Mouse (Mus musculus): Measurements from ENCODE around the gene Vps26c.
"Not testable (repeated sequence)": the region's sequence is repeated elsewhere in the genome, so short reads cannot be mapped to it uniquely, and the experiment has no call there.

The Vps26c gene

DNA sequence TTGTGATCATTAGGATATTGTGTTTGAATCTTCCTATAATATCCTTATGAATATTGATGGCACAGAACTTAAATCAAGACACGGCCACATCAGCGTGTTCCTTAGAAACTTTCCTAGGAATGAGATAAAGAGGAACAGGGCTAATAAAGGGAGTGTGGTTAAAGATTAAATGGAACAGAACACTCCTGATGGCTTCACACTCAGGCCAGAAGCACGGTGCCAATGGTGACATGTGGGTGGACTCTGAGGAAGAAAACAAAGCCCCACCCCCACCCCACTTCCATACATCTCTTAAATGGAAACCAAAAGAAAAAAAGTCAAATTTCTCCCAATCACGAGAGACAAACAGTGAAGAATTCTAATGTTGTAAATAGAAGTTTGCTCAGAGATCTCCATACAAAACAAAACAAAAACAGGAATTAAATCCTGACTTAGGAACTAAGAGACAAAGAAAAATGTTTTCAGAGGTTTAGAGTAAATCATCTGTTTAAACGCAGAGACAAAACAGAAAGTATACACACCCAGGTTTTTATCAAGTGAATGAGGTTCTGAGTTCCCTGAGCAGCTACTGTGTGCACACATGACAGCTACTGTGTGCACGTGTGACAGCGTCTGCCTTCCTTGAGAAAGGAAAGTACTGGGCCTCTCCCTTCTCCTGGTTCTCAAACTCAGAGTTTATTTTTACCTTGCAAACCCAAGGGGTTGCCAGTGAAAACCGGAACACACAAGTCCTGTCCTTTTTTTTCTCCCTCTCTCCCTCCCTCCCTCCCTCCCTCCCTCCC lies 19.3 kb upstream of the Vps26c start:
- DNase-seq (ENCODE audit: low read depth, low spot score) = no peak

DNA sequence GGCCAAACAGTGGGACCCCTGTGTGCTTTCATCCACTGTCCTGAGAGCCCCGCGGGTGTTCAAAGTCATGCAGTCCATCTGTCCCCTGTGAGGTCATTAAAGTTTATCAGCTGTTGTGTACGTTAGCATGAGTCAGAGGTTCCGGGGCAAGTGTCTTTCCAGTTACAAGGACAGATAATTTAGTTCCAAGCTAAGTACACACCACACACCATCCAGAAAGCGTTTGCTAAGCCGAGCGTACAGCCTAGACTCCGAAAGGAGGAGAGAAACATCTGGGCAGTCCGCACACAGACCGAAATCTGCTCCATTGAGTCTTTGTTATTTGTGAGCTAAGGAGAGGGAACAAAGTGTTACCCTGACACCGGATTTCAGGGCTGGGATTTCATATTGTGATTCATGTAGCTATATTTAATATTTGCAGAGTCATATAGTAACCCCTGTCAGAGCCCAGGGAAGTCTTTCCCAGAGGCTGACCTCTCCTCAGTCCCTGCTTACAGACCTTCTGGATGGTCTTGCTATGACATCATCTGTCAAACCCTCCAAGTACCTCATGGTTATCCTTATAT lies 18.0 kb upstream of the Vps26c start:
- no peak for DNase-seq (ENCODE audit: low read depth, low spot score)

DNA sequence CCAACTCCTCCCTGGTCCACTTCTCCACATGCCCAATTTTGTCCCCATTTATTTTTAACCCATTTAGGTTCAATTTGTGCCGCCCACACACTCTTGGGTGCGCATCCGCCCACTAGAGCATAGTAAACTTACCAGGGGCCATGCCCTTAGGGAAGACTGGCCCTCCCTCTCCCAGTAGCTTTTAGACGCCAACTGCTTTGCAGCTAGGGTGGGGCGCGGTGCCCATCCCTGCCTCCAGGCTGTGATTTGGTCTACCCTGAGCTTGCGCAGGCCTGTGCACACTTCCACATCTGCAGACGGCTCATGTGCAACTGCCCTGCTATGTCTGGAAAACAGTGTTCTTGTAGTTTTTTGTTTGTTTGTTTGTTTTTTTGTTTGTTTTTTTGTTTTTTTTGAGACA lies 16.3 kb upstream of the Vps26c start:
- DNase-seq (ENCODE audit: low read depth, low spot score) = no peak

DNA sequence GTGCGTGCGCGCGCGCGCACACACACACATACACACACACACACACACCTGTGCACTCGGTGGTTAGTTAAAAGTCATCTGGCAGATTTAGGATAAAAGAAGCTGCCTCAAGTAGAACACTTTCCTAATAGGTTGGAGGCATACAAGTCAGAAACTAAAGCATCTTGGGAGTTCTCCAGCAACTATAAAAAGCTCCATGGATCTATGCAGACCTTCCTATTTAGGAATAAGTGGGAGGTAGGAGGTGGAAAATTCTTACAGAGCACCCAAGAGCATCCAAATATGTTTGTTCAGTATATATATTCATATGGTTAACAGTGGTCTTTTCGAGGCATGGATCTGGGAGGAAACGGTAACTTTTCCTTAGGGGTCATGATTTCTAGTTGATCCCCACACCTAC lies 13.5 kb upstream of the Vps26c start:
- DNase-seq (ENCODE audit: low read depth, low spot score) = no peak

DNA sequence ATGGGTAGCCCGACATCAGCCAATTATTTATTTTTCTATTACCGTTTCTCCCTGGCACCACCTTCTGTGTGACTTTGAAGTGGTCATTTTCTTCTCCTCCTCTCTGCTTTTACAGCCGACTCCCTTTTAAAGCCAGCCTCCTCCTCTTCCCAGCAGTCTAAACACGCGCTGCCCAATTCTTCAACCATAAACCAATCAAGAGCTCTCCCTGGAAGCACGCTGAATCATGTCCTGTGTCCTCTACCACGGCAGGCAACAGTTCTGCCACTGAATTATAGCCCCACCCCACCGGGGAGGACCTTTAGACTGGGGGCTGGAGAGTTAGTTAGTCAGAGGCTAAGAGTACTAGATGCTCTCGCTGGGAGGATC lies 10.5 kb upstream of the Vps26c start:
- no peak for DNase-seq (ENCODE audit: low read depth, low spot score)

DNA sequence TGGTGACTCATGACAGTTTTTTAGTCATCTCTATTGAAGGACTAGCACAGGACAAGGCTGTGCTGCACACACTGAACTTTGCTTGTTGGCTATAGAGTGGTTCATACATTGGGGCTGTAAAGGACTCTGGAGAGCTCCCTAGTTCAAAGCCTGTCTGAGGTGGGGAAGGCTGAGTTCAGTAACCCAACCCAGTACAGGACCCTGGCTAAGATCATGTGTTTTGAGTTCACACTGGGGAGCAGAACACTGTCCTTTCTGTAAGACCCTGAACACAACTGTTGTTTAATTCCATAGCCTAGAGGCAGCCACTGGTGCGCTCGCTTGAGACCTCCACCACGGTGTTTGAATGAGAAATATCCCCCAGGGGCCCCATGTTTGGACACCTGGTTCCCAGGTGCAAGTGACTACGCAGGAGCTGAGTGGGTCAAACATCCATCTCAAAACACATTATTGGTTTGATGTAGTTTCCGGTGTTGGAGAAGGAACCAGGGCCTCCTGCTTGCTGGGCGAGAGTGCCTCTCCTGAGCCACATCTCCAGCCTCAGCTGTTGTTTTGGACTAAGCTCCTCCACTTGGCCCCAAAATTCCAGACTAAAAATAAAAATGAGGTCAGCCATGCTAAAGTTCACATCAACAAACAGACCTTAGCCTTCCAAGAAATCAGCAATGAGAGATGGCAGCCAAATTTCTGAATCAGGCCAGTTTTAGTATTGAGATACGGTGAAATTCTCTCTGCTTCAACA lies 10.0 kb upstream of the Vps26c start:
- DNase-seq (ENCODE audit: low read depth, low spot score) = no peak

DNA sequence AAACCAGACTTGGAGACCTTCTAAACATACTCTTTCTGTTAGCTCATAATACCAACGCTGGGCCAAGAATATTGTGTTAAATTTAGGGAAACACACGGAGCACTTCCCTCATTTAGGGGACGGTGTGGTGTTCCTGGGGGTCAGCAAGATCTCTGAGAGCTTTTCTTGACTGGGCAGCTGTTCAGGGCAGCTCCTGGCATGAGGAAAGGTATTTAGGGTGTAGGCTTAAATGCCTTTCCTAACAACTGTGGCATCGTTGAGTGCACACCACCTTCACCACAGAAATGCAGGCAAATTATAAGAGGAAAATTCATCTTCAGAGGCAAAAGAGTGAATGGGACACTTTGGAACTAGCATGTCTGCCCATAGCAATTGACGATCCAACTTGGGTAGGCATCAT lies 9.1 kb upstream of the Vps26c start:
- no peak for DNase-seq (ENCODE audit: low read depth, low spot score)

DNA sequence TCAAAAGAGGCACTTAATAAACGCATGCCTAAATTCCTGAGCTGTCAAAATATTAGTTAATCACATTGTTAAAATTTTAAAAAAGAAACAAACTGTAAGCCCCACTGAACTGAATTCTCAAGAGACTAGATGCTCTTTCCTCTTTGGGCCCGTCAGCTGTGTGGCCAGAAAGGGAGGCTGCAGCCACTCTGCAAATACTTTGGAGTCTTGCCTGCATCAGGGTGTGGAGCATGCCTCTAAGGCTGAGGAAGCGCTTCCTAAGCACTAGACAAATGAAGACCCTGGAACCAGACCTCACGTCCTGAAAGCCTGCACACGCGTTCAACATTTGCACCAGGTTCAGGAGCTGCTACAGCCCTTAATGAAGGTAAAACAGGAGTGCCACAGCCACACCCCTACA lies 7.0 kb upstream of the Vps26c start:
- DNase-seq (ENCODE audit: low read depth, low spot score) = no peak

DNA sequence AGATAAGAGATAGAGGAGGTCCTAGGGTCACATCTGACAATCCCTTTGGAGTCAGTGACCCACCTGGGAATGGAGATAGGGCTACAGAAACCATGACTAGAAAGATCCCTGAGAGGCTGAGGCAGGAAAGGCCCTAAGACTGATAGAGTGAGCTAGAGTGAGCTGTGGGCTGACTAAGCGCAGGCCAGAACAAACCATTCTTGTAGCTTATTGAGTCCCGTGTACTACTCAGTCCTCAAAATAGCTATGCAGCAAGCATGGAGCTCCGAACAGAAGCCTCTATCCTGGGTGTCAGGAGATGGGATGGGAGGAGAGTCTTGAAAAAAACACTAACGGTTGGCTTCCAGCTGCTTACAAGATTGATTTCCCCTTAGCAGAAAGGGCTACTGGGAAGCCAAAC lies 4.6 kb upstream of the Vps26c start:
- DNase-seq (ENCODE audit: low read depth, low spot score) = no peak

DNA sequence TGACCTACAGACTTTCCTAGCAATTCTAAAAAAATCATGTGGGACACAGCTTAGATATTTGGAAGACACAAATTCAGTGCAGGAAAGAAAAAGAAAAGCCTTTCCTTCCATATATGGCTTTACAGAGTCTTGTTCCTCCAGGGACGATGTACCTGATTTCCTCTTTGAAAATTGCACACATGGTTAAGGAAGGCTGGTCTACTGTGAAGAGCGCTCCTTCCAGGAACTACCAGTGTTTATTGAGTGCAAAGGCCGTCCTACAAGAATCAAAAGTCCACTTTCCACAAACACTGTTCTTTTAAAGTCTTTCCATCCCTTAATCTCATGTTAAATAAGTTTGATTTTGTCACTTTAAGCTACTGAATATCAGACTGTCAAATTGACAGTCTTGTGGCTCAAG lies 916 bp upstream of the Vps26c start:
- no peak for DNase-seq (ENCODE audit: low read depth, low spot score)

DNA sequence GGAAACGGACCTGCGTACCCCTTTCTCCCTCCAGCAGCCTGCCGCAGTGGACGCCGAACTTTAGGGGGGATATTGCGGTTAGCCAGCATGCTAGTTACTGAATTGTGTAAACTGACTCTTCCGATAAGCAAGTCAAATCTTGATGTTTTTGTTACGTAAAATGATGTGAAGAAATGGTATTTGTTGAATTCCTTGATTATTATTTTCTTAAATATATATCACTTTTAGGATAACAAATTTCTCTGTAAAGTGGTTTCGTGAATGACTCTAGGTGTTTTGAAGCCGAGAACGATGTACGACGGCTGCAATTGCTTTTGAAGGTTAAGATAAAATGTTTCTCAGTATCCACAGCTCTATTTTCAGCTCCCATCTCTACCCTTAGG lies 513 bp upstream of the Vps26c start:
- no peak for DNase-seq (ENCODE audit: low read depth, low spot score)

DNA sequence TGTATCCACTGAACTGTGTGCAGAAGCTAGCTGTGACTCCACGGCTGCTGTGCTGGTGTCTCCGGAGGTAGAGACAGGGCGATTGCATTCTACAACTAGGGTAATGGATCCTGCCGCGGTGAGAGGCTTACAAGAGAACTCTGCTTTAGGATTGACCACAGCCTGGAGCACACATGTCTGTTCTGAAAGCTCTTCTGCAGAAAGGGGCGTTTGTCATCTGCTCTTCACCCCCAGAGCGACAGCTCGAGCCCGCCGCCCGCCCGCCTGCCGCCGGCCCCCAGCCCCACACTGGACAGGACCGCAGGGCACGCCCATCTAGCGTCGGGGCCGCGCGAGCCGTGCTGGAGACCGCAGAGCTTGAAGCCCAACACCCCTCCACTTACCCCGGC lies 681 bp downstream of the Vps26c start:
- no peak for DNase-seq (ENCODE audit: low read depth, low spot score)

DNA sequence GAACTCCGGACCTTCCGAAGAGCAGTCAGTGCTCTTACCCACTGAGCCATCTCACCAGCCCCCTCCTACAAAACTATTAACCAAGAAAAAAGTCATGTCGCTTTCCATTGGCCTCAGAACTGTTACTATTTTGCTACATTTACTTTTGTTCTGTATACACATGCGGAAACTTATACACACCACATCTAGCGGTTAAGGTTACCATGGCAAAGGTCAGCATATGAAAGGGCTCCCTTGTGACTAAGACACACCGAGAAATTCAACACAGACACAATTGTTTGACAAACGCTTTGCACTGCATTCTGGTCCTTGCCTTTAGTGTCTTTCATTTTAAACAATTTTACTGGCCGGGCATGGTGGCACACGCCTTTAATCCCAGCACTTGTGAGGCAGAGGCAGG lies 1.9 kb downstream of the Vps26c start:
- DNase-seq (ENCODE audit: low read depth, low spot score) = no peak

DNA sequence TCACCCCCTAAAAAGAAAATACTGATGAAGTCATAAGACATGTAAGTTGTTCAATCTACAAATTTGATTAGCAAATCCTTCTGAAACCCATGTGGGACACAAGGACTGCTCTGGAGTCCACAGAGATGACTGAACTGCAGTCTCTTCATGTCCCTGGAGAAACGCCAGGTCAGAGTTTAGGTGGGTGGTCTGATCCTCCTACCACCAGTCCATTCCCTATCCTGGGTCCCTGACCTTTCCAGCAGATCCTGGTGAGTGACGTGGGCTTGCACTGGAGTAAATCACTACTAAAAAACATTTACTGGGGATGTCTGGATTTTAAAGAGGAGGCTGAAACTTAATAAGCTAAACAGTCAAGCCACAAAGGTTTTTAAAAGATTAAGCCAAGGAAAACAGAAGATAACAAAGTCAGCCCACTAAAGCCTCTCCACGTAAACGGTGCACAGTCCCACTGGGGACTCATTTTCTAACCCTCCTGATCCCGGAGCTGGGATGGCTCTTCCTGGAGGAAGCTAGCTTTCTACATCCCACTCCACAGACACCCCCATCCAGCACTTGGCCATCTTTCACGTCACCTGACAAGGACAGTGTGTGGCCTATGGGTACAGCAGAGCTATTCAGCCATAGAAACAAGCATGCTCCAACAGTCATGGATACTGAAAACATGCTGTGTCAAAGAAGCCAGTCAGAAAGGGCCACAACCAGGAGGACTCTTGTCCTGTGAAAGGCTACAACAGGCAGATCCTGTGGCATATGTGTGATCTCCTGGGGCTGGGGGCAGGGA lies 2.8 kb downstream of the Vps26c start:
- no peak for DNase-seq (ENCODE audit: low read depth, low spot score)

DNA sequence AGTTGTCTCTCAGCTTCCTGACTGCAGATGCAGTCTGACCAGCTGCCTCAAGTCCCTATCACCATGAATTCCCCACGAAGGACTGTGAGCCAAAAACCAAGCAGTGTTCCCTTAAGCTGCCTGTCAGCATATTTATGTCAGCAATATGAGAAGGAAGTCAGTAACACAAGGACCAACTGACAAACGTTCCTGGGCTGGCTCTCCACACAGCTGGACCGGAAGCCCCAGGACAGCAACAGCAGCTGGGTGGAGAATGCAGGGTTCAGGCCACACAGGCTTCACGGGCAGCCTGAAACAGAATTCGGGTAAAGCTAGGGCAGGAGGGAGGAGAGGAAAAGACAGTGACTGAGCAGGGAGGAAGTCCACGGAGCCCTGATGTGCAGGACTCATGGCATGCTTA lies 7.6 kb downstream of the Vps26c start:
- no peak for DNase-seq (ENCODE audit: low read depth, low spot score)

DNA sequence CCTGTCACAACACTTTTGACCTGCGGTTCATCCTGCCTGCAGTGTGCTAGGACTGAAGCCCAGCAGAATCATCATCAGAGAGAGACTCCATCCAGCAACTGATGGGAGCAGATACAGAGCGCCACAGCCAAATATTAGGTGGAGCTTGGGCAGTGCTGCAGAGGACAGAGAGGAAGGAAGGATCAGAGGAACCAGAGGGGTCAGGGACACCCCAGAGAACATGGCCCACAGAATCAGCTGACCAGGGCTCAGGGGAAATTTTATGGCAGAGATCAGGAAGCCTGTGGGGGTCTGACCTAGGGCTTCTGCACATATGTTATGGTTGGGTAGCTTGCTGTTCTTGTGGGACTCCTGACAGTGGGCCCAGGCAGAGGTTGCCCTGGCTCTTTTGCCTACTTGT lies 9.0 kb downstream of the Vps26c start:
- no peak for DNase-seq (ENCODE audit: low read depth, low spot score)

DNA sequence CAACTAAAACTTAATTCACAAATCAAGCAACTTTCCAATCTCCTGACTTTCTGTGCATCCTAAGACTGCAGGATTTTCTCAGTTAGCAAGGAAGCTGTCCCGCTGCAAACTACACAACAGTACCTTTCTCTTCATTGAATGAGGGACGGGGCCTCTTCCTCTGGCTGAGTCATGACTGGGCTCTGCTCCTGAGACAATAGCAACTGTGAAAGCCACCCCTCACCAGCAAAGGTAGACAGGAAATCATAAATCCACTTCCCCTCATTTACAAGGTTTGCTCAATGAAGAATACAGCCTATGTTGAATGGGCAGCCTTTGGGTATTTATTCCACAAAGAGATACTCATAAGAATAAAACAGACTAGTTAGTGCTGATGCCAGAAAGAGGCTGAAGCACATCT lies 16.6 kb downstream of the Vps26c start:
- no peak for DNase-seq (ENCODE audit: low read depth, low spot score)

DNA sequence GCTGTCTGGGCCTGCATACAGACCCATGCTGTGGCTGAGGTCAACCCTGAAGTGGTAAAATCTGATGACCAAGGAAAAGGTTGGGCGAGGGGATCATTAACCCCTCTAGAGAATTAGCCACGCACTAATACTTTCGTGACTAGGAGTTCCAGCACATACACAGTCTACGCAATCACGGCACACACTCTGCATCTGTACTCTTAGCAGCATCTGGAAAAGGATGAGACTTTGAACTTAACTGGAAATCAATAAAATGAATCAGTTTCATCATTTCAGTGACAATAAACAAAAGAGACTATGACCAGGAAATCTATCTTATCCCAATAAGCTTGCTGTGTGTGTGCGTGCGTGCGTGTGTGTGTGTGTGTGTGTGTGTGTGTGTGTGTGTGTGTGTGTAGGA lies 17.9 kb downstream of the Vps26c start:
- DNase-seq (ENCODE audit: low read depth, low spot score) = no peak

DNA sequence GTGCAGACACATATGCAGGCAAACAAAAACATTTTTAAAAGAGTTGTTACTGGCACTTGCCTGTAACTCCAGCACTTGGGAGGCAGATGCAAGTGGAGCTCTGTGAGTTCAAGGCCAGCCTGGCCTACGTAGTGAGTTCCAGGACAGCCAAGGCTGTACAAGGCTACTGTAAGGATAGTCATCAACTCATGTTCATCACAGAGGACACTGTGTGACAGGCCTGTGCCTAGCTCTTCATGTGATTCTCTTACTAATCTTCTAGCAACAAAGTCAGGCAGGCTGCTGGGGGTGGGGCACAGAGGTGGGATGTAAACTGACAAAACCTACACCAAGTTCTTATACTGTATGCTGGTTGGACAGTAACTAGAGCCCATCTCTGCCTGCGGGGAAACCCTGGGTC lies 19.6 kb downstream of the Vps26c start:
- no peak for DNase-seq (ENCODE audit: low read depth, low spot score)

DNA sequence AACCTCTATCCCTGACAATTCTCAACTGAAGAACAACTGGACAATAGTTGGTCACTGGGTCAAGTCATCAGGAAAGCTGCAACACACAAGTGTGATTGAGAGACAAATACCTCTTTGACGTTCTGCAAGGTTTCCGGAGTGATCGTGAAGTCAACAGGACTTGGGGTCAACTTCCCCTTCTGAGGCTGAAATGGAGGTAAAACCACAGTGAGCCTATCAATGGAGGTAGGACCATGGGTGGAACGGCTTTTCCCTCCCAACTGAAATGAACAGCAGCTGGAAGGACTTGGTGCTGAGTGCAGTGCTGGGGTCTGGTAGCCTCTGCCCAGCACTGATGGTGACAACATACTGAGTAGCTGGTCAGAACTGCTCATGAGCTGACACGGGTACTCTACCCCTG lies 22.4 kb downstream of the Vps26c start:
- DNase-seq (ENCODE audit: low read depth, low spot score) = no peak

DNA sequence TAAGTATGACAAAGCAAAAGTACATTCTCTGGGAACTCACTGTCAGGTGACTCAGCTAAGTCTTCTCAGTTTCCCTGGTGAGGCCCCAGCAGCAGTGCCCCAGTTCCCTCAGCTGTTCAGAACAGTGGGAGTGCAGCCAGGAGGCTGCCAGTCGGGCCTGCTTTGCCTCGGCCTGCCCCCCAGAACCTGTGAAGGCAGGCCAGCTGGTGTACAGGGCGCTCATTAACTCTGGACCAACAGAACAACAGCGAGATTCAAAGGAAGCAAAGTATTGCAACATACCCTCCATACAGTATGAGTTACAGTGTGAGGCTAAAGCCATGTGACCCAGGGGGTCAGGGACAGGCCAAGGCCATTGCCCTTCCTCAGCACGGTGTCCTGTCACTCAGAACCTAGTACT lies 28.7 kb downstream of the Vps26c start:
- no peak for DNase-seq (ENCODE audit: low read depth, low spot score)

DNA sequence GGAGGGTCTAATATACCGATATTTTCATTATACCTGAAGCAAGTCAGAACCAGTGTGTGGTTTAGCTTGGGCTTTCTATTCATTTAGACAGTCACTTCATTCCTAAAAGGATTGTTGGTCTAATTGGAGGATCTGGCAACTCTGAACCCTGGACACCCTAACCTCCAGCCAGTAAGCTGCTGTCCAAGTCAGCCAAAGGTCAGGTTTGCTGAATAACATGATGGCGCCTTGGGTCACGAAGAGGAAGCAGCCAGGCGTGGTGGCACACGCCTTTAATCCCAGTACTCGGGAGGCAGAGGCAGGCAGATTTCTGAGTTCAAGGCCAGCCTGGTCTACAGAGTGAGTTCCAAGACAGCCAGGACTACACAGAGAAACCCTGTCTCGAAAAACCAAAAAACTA lies 29.5 kb downstream of the Vps26c start:
- DNase-seq (ENCODE audit: low read depth, low spot score) = not testable (repeated sequence)
